Mouse (Mus musculus) forelimb bud, embryonic 11.5 days (tissue): ENCODE measurements around the gene Sectm1b.

Experiments used
- DNase-seq: peaks from one replicate; pipeline ENCODE4 v3.0.0-alpha.2; 2012; ENCODE audit warnings: low read depth, low spot score

Sectm1b gene

GRCm38 (mm10) chr11:121027259-121027658, 36.1 kb downstream of the Sectm1b start:
- no peak for DNase-seq

GRCm38 (mm10) chr11:121024163-121024562, 39.2 kb downstream of the Sectm1b start:
- DNase-seq: no peak

DNA sequence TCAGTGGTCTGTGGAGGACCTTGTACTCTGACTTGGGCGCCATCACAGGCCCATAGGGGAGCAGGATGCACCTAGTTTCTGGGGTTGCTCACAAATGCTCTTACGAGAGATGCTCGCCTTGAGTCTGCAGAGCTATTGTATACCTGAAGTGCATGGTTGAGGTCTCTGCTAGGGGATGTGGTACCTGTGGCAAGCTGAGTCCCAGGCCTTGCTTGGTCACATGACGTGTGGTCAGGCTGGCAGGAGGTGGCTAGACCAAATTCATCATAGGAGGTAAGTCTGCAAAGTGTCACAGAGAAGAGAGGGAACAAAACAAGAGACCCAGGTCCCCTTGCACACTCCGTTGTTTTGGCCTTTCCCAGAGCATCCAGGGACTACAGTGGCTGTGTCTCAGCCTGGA, 43.9 kb downstream of the Sectm1b start:
- DNase-seq: no peak

GRCm38 (mm10) chr11:121017703-121018102, 45.7 kb downstream of the Sectm1b start:
- peak; percentile 64 for DNase-seq

DNA sequence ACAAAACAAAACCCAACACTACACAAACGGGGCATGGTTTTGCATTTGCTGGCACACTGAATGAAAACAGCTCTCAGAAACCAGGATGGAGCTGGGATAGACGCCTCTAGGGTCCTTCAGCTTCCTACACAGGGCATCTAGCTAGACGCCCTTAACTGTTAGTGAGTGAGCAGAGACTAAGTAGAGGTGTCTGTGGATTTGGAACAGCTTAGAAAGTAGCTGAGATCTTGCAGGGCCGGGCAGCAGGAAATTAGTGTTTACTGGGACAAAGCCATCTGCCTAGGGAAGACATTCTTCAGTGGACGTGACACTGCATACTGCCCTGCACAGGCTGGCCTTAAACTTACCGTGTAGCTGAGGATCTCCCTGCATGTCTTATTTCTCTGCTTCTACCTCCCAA, 47.9 kb downstream of the Sectm1b start:
- no peak for DNase-seq

DNA sequence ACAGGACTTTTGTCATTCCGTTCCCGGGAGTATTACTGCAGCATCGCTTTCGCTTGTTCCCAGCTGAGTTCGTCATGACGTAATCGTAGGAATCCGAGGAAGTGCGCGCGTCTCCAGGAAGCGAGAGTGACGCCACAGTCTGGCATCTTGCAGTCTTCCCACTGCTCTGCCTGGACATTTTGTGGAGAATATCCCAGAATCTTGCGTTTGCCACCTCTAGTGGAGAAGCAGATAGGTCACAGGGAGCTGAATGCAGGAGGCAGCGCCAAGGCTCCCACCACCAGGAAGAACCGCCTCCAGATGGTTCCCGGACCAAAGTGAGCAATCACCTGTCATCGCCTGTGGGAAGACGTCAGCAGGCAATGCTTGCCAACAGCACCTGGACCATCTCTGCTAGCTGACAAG, 48.5 kb downstream of the Sectm1b start:
- DNase-seq: peak; percentile 13

- no peak for DNase-seq
Observed at GRCm38 (mm10) chr11:121013656-121014055, 49.7 kb downstream of the Sectm1b start.

- DNase-seq: no peak
Observed at GRCm38 (mm10) chr11:121010044-121010755, 53.2 kb downstream of the Sectm1b start.

- DNase-seq: no peak
Observed at GRCm38 (mm10) chr11:121006184-121006583, 57.2 kb downstream of the Sectm1b start.

DNA sequence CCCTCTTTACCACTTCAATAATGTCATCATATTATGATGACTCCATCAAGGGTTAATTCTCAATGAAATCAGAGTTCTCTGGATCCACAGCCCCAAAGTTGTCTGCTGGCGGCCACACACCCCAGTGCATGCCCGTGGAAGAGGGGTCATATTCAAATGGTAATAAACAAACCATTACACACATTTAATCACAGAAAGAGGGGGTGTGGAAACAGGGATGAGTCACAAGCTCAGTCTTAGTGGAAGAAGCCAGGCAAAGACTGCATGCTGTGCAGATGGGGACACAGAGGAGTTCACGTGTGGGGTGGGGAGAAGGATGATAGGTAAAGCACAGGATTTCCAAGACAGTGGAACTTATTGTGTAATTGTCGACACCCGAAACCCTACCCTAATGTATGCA, 59.1 kb downstream of the Sectm1b start:
- DNase-seq: no peak
